Mouse (Mus musculus) testis, adult 2 months (tissue): ENCODE results near the gene Xpnpep1. TPM values are rescaled to one million over a fixed set of nuclear protein-coding genes. Genes with fewer than 3 reads are reported as not detected.
A peak's percentile ranks its signal among the peaks of the same experiment; 100 is the strongest.

Source experiments
- H3K27ac ChIP-seq: fragments of 200-500 bp; 2 replicates; pipeline ENCODE4 v1.5.1; 2012; ENCODE audit warnings: low read depth, low read length; ENCODE audit not compliant: control insufficient read depth, insufficient read depth
- H3K27me3 ChIP-seq: fragments of 200-500 bp; 2 replicates; pipeline ENCODE4 v1.6.1; 2012; ENCODE audit warnings: mild to moderate bottlenecking, low read length, moderate library complexity; ENCODE audit not compliant: control insufficient read depth, insufficient read depth
- H3K36me3 ChIP-seq: fragments of 200-500 bp; 2 replicates; pipeline ENCODE4 v1.6.1; 2012; ENCODE audit warnings: mild to moderate bottlenecking, low read length; ENCODE audit not compliant: control insufficient read depth, insufficient read depth
- H3K4me1 ChIP-seq: fragments of 200-500 bp; 2 replicates; pipeline ENCODE4 v1.6.1; 2012; ENCODE audit warnings: low read length; ENCODE audit not compliant: control insufficient read depth, insufficient read depth
- H3K4me3 ChIP-seq: fragments of 200-500 bp; 2 replicates; pipeline ENCODE4 v1.5.1; 2012; ENCODE audit warnings: low read depth, mild to moderate bottlenecking, low read length, moderate library complexity, mixed read lengths; ENCODE audit not compliant: control insufficient read depth
- CTCF ChIP-seq: fragments of 200-500 bp; IDR thresholded peaks from 2 replicates; pipeline ENCODE4 v1.5.1; 2012; ENCODE audit warnings: low read depth, mild to moderate bottlenecking, inconsistent platforms, low read length, moderate library complexity; ENCODE audit not compliant: control insufficient read depth, insufficient read depth, insufficient replicate concordance
- POLR2A ChIP-seq: fragments of 200-500 bp; IDR thresholded peaks from 2 replicates; pipeline ENCODE4 v1.6.1; 2012; ENCODE audit warnings: low read depth, mild to moderate bottlenecking, inconsistent platforms, low read length, moderate library complexity; ENCODE audit not compliant: control insufficient read depth
- polyA plus RNA-seq: library from polyadenylated mRNA; depleted of rRNA; stranded (reverse); fragments of >200 nt; gene quantifications from 2 replicates; pipeline ENCODE4 v1.2.3, GENCODE M21; 2012

The Xpnpep1 gene
- polyA plus RNA-seq, 1 experiment, result 141 TPM

DNA sequence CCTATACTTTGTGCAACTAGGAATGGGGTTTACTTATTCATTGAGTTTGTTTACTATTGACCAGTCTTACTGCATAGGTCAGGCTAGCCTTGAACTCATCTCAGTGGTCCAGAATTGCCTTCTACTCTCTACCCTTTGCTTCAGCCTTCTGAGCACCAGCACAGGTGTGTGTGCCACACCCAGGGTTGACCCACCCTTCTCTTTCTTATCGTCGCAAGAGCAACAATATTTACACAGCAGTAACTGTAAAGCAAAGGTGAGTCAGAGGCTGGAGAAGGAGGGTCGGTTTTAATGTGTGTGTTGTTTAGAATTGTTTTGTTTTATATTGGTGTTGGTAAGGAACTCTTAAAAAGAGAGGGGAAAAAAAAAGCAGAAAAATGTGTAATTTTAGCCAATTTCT lies 40.5 kb upstream of the Xpnpep1 start:
- H3K4me3 ChIP-seq, result no peak overlapping the region
- peaks cover 7% of the 10 kb centered on the region for H3K27me3 ChIP-seq
- H3K27ac ChIP-seq, result no peak overlapping the region
- H3K4me1 ChIP-seq, result peaks cover 8% of the 10 kb centered on the region; the same call in 1 of the 2 replicates
- TF ChIP-seq POLR2A (no peak), CTCF (no peak)
- no peaks in the 10 kb centered on the region for H3K36me3 ChIP-seq

DNA sequence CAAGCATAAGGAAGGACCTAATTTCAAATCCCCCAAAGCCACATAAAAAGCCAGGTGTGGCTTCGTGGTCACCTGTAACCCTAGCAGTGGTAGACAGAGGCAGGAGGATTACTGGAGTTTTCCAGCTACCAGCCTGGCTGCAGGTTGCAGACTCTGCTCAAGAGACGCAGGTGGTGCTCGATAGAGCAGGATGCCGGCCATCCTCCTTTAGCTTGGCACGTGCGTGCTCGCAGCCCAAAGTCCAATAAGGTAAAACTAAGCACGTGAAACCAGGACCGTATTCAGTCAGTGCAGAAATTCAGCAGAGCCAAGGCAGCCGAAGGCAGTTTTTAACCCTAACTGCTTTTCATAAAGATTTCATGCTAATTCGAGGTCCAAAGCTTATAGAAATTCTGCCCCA lies 40.0 kb upstream of the Xpnpep1 start:
- H3K27ac ChIP-seq, result no peak overlapping the region
- no peak overlapping the region for H3K4me3 ChIP-seq
- H3K4me1 ChIP-seq, result peaks cover 8% of the 10 kb centered on the region; the same call in 1 of the 2 replicates
- no peaks in the 10 kb centered on the region for H3K36me3 ChIP-seq
- peaks cover 7% of the 10 kb centered on the region for H3K27me3 ChIP-seq
- no peak for TF ChIP-seq CTCF
- TF ChIP-seq POLR2A, result no peak

DNA sequence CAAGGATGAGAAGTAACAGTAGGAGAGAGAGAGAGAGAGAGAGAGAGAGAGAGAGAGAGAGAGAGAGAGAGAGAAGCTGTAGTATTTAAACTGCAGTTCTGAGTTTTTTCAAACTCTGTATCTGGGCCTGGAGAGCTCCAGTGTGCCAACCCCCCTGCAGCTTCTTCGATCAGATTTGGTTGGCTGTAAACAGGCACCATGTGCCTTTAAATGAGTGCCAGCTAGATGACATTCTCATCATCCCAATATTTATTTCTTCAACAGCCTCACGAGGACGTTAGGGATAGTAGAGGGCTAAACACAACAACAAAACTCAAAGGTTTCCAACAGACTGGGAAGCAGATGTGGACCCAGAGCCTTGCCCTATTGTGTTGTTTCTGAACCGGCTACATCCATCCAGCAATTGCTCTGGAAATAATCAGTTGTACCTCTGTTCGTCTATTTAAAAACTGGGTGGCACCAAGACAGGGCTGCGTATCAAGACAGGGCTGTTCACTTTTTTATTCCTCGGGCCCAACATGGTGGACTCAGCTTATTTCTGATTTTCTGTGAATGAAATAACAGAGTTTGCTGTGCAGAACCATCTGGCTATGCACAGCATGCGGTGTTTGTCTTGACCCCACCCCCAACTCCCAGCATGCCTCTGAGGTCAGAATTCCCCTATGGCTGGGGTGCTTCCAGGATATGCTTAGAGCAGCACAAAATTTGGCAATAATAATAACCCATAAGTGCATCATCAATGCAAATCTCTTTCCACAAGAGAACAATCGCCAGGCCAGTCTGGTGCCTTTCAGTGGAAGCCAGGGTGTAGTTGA lies 38.5 kb upstream of the Xpnpep1 start:
- peak overlapping the region; percentile 19; the same call in 1 of the 2 replicates for H3K4me3 ChIP-seq
- peaks cover 7% of the 10 kb centered on the region for H3K27me3 ChIP-seq
- H3K4me1 ChIP-seq, result peaks cover 8% of the 10 kb centered on the region; the same call in 1 of the 2 replicates
- no peaks in the 10 kb centered on the region for H3K36me3 ChIP-seq
- TF ChIP-seq POLR2A (no peak), CTCF (no peak)
- no peak overlapping the region for H3K27ac ChIP-seq

DNA sequence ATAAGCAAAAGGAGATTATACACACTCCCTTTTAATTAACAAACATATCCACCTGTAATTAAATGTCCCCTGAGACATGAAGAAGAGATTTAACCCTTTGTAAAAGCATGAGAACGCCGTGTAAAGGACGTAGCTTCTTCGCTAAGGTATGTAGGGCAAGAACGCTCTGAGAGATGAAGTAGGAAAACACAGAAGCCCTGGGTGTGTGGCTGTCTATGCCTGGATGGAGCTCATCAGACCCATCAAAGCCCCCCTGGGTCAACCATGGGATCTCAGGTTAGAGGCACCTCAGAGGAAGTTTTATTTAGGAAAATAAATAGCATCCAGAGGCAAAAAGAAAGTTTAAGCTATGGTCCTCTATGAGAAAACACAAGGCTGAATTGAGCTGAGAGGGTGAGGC lies 37.3 kb upstream of the Xpnpep1 start:
- H3K4me3 ChIP-seq, result peak overlapping the region; percentile 80
- no peaks in the 10 kb centered on the region for H3K36me3 ChIP-seq
- TF ChIP-seq CTCF (no peak), POLR2A (no peak)
- peaks cover 8% of the 10 kb centered on the region for H3K4me1 ChIP-seq
- H3K27ac ChIP-seq, result no peak overlapping the region
- H3K27me3 ChIP-seq, result peaks cover 7% of the 10 kb centered on the region

DNA sequence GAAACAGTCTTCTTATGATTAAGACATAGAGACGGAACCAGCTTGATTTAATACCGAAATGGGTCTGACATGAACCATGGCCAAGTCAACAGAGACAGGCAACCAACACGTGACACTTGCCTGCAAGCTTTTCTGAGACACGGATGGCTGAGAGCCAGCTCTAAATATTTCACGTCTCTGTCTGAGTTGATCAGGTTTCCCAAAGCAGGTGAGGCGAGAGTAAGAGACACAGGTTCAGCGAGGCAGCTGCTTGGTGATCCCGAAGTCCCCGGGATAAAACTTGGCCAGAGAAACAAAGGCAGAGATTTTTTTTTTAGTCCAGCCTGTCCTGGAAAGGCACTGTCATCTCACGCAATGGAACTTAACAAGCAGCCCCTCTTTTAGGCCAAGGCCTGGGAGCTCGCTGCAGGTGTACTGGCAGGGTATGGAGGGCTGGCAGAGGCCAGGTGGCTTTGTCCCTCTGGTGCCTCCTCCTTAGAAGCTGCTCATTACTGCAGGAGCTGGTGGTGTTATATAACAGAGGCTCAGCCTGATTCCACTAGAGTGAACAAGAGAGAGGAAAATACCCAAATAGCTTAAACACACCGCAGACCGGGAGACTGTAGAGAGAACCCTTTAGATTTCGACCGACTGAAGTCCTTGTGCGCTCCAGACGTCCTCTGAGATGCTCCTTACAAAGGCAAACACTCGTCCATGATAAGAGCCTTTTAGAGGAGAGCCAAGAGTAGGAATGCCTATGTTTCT lies 36.4 kb upstream of the Xpnpep1 start:
- Histone ChIP-seq H3K4me3 (peak overlapping the region; percentile 80), H3K27ac (no peak overlapping the region; the same call in 1 of the 2 replicates), H3K36me3 (no peaks in the 10 kb centered on the region), H3K4me1 (peaks cover 8% of the 10 kb centered on the region), H3K27me3 (peaks cover 7% of the 10 kb centered on the region)
- no peak for TF ChIP-seq CTCF
- no peak for TF ChIP-seq POLR2A

DNA sequence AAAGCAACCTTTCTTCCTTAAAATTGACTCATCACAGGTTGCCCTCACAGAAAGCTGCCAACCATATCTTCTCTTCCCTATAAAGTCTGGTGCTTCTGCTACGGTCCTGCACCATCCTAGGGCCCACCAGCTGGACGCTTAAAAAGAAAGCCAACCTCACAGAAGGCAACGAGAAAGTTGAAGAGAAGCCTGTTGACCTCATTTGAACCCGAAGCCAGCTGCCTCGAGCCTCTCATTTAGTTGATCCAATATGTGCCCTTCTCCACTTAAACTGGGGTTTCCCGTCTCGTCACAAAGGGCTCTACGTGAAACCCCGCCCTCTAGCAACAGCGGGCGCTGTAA lies 35.9 kb upstream of the Xpnpep1 start:
- peak overlapping the region; percentile 32; the same call in 1 of the 2 replicates for H3K27ac ChIP-seq
- no peaks in the 10 kb centered on the region for H3K36me3 ChIP-seq
- no peak for TF ChIP-seq CTCF
- TF ChIP-seq POLR2A, result 0 out of 2 replicates have a peak, but pooled peaks have one; percentile 21
- peaks cover 8% of the 10 kb centered on the region for H3K4me1 ChIP-seq
- peak overlapping the region; percentile 80 for H3K4me3 ChIP-seq
- H3K27me3 ChIP-seq, result peaks cover 7% of the 10 kb centered on the region

DNA sequence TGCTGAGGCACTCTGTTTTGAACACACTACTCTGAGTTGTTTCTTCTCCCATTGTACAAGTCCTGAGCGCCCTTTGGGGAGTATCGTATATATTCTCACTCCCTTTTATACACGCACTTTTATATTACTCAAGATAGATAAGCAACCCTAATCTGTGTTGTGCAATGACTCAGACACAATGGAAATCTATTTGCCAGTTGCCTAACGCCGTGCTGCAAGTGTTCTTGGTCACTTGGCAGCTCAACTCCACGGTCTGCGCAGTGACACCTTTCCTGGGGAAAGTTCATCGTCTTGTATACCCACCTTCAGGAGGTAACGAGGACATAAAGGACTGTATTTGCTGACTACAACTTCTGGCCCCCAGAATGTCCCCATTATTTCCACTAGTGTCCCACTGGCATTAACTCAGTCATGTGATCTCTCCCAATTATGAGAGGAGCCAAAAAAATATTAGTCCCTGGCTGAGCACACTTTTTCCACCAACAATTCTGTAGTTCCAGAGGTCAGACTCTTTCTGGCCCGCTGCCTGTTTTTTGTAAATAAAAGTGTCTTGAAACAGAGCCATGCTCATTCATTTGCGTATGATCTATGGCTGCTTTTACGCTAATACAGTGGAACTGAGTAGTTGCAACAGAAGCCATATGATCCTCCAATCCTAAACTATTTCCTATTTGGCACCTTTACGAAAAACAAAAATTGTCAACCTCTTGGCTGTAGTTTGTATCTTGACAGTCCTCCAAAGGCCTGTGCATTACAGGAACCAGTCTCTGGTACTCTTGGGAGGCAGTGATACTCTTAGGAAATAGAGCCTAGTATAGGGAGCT lies 35.1 kb upstream of the Xpnpep1 start:
- no peak overlapping the region for H3K27ac ChIP-seq
- no peak for TF ChIP-seq CTCF
- TF ChIP-seq POLR2A, result no peak
- no peaks in the 10 kb centered on the region for H3K36me3 ChIP-seq
- H3K4me1 ChIP-seq, result peaks cover 8% of the 10 kb centered on the region
- peaks cover 7% of the 10 kb centered on the region for H3K27me3 ChIP-seq
- H3K4me3 ChIP-seq, result peak overlapping the region; percentile 80
